Mouse (Mus musculus) ovary, postnatal 10 days (tissue): Measurements from ENCODE around the gene Cd36.

ENCODE experiments used
- DNase-seq: peaks from one replicate; pipeline ENCODE4 v3.0.0; 2022; ENCODE audit warnings: low spot score

Cd36 gene

DNA sequence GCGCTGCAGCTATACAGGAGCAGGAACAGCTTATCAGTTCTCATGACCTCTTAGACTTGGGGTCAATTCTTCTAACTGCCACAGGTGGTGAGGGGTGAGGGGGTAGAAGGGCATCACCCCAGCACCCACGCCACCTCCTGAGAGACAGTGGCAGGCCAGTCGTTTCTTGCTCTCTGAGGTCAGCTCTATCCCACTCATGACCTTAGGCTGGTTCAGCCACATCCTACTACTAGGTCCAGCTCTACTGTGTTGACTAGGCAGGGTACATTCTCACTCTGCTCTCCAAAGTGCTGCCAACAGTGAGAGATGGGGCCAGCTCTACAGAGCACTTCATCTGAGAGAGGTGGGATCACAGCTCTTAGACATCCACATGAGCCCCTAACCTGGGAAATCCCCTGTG is 30.2 kb downstream of the Cd36 start:
- no peak for DNase-seq

DNA sequence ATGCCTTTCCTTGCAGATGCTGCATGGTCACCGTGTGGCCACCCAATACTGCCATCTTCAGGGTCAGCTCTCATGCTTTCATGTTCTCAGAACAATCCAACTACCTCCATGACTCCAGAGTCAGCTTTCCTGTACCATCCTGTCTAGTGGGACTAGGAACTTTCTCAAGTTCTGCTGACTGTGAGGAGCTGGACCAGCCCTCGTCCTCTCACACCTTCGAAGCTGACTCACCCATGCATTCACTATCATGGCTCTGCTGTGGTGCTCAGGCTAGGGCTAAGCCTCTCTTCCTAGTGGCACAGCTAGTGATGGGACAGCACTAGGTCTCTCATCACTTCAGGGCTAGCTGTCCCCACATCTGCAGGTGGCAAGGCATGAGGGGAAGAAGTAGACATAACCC is 30.7 kb downstream of the Cd36 start:
- DNase-seq, result no peak

DNA sequence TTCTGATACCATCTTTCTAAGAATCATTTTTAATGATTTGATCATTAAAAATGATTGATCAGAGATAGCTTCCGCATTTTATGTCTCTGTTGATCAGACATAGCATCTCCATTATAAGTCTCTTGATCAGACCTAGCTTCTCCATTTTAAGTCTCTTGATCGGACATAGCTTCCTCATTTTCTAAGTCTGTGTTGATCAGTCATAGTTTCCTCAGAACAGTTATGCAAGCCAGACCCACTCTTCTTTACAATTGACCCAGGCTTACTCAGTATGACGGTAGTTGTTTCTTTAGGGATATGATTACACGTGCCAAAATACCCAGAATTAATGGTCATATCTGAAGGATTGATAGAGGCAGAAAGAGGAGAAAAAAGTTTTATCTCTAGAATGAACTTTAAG is 31.3 kb downstream of the Cd36 start:
- DNase-seq, result no peak

DNA sequence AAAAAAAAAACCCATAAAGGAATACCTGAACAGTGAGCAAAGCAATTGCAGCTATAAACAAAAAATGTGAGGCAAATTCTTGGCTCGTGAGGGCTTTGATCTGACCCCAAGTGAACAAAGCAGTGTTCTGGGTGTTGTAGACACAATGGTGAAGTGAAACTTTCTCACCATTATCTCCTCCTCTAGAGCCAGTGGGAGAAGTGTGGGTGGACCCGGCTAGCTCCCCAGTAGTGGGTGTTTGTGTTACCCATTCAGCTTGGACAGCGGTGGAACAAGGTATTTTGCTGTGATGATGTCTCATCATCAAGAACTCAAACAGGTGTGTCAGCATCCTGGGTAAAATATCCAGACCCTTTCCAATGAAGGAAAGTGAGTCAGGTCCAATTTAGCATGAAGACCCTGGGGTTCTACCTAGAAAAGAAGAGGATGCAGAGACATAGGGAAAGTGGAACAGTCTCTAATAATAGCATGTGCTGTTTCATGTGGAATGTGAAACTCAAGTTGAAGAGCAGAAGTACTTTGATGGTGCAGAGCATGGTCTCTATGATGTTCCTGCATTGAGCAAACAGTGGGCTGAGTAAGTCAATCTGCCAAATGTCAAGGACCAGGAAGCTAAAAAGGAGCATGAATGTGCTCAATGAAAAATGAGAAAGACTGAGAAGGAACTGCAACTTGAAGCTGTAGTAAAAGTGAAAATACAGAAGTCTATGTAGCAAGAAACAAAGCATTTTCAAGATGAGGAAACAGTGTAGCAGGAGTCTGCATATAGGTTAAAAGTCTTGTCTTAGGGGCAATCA is 34.3 kb downstream of the Cd36 start:
- no peak for DNase-seq

DNA sequence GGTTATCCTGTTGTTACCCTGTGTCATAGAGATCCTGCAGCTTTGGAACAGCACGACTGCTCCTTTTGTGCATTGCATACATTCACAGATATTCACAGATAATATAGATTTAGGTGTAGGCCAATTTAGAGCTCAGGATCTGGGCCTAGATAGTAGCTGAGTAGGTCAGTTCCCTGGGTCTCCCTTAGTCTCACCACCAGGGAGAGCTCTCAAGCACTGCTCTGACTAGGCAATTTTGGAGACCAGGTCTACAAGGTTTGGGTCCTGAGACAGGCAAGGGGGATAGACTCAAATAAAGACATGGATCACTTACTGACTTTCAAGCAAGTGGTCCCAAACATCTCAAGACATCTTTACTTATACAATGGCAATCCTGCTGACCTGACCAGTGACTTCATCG is 38.0 kb downstream of the Cd36 start:
- DNase-seq, result no peak

DNA sequence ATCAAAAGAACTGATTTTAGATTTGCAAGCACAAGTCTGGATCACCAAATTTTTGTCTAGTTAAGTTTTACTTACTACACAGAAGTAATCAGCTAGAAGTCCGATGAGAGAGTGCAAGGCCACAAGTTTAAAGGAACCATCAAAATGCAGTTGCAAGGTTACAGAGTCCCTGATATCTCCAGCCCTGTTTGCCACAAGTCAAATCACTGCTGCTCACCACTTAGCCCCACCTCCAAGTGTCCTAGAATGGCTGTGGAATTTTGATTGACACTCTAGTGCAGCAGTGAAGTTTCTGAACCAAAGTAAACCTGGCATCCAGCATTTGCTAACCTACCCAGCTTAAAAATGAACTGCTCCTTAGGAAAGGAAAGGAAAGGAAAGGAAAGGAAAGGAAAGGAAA is 39.0 kb downstream of the Cd36 start:
- no peak for DNase-seq

DNA sequence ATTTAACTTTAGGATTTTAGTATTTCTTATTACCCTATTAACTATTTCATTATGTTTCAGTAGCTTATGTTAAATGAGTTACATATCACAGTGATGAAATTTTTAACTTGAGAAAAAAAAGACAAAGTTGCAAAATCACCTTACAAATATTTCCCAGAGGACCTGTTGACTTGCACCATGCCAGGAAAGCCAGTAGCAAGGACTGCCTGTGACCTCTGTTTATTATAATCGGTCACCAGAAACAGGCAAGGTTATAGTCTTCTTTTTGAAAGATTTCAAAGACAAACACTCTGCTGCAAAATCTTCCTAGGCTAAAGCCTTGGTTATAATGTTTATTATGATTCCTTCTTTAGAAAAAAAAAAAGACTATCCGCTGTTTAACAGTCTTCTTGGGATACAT is 39.9 kb downstream of the Cd36 start:
- DNase-seq, result no peak

DNA sequence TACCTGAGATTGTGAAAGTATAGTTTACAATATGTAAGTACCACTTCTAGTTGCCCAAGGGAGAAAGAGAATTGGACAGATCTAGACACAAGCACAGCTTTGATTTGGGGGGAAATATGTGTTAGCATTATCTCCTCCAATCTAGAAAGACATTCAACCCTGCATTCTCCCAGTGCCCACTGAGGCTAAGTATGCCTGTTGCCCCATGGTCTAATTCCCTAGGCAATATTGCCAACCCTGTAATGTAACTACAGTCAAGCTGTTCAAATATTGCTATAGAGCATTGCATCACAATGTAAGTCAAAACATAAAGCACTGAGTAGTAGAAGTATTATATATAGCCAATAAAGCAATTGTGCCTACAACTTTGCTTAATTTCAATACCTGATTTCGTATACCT is 40.3 kb downstream of the Cd36 start:
- no peak for DNase-seq

DNA sequence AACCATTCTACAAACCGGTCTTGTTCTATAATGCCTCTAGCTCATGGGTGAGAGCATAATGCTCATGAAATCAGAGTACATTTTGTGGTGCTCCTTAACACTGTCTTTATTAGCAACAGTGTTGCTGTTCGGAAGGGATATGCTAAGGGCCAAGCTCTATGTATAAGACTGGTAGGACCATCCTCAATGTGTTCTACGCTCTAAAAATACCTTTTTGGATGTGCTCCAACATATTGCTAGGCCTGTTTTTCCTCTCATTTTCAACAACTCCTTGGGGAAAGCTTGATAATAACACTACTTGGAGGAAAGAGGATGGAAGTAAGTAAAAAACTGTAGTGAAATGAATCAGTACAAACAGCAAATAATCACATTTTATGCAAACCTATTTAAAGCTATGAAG is 44.7 kb downstream of the Cd36 start:
- no peak for DNase-seq

DNA sequence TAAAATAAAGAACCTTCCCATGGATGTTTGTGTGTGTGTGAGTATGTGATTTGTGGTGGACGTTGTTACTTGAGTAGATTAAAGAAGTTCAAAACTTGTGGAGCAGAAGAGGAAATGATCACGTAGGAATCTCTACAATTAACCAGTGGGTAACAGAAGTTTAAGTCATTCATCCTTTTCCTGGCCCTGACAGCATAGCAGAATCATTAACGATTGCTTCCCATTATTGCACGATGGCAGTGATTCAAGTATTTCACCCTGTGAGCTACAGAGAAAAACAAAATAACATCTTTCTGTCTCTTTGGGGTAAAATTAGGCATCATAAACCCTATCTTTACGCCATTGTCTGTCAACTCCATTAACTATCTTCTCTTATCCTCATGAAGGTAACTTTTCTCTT is 45.3 kb downstream of the Cd36 start:
- no peak for DNase-seq

DNA sequence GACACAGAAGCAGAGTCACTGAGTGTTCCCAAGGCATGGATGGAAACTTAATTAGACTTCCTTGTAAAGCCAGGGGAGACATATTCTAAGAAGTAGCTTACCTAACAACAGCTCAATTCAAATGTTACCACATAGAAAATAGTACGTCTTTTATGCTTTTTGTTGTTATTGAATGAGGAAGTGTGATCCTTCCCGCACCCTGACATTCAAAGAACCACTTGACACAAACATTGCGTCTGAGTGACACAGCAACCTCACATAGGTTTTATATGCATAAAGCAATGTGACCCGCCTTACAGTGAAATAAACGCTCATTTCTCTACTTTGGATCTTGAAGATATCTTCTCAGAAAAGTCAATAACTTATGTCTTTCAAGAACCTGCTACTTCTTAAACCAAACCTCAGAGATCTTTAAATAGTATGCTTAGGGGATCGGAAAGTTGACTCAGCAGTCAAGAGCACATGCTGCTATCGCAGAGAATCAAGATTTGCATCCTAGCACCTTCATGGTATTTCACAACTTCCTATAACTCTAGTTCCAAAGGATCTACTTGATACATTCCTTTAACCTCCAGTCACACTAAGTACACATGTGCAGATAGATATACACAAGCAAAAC is 46.4 kb downstream of the Cd36 start:
- no peak for DNase-seq

DNA sequence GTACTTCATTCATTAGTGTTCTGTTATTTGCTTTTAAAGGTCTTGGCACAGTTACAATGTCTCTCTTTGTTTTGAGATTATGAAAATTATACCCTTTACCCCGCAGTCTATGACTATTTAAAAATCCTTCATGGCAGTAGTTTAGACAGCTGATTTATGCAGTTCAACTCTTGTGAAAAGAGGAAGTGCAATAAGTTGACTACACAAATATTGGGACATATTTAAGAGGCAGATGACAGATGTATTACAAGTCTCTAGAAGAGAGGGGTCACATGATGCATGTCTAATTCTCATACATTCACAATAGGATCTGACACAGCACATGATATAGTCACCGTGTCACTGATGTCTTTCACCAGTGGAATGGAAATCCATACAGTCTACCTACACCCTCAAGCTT is 49.1 kb downstream of the Cd36 start:
- no peak for DNase-seq

DNA sequence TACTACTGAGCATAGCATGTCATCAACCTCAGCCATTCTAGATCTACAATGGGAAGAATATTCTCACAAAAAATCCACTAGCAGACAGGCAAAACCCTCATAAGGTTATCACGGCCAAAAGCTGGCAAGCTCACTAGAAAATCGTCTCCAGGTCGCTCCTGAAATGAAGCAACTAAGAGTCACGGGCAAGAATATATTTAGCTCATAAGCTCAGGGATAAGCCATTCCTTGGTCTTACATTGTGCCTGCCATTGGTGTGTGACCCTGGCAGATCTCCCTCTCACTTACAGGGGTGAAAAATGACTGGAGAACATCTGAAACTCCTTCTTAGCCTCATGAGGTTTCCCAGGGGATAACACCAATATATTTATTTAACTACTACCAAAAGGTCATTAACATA is 52.2 kb downstream of the Cd36 start:
- DNase-seq, result no peak

DNA sequence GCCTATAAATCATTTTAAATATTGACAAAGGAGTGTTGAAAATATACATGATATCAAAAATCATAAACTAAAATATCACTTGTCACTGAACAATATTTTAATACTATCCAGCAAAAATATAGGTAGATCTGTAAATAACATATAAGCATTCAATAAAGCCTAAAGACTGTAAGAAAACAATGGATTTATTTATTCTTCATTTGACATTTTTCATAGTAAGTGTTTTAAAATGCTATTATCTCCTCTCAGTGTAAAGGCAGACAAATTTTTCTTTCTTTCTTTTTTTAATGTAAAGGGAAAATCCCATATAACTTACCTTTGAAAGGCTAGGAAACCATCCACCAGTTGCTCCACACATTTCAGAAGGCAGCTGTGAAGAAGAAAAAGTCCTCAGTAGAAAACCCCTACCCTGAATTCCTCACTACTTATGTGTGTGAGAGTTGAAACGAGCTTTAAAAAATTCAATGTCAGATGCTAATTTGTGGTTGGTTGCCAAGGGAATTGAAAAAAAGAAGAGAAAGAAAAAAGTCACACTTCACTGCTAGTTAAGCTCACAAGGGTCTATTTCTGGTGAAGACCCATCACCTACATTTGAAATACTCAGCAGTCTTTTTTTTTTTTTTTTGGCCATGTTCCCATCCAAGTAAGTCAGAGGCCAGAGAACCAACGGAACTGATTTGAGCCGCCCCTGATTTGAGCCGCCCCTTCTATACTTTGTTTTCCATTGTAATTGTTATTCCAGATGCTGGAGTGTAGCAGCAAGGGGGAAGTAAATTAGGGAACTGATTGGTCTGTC is 53.1 kb downstream of the Cd36 start:
- DNase-seq, result no peak

DNA sequence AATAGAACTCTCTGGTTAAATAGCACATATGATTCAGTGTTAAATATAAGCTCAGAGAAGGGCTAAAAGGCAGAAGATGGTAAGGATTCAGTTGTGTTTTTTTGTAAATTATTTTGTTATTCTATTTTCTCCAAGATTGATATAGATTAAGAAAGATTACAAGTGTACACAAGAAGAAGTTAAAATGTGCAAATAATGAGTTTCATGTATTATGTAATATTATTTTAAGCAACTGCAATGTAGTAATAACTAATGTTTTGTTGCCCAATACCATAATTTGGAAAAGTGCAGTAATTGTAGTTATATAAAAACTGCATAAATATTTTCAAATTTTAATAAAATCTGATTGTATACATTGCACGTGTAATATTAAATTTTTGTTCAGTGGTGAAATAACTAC is 54.8 kb downstream of the Cd36 start:
- no peak for DNase-seq

DNA sequence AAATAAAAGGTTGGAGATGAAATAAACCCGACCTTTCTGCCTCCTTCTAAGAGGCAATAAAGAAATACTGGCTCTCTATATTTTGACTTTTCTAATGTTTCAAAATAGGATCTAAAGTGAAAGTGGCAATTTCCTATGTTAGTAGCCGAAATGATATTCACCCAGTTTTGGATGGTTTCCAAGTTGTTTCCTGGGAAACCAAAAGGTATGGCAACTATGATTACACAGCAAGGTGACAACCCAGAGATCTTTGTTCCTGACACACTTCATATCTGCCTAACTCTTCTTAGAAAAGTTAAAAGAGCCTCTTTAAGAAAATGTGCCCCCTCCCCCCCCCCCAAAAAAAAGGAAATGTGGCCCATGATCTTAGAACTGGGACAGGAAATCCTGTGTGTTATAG is 58.1 kb downstream of the Cd36 start:
- no peak for DNase-seq

DNA sequence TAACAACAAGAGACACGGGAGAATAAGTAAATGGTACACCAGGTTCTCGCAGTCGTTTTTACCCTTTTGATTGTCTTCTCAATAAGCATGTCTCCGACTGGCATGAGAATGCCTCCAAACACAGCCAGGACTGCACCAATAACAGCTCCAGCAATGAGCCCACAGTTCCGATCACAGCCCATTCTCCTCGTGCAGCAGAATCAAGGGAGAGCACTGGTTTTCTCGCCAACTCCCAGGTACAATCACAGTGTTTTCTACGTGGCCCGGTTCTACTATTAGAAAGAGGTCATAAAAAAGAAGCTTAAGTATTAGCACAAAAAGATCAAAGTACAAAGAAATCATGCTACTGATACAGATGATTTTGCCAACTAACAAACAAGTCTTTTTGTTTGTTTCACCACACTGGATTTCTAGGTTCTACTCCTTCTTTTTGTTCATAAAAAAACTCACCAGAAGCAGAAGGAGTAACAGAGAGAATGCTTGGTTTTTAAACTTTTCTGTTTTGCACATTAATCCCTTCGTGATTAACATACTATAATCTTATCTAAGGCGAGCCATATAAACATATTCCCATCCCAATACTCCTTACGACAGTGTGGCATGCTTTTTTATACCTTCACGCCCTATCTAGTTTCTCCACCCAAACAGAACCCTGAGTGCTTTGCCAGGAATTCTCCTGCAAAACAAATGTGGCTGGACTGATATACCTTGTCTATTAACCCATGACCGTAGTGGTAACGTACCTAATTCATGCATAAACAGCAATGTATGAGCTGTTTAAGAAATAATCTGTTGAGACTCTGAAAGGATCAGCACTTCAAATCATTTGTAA is 59.7 kb downstream of the Cd36 start:
- no peak for DNase-seq

DNA sequence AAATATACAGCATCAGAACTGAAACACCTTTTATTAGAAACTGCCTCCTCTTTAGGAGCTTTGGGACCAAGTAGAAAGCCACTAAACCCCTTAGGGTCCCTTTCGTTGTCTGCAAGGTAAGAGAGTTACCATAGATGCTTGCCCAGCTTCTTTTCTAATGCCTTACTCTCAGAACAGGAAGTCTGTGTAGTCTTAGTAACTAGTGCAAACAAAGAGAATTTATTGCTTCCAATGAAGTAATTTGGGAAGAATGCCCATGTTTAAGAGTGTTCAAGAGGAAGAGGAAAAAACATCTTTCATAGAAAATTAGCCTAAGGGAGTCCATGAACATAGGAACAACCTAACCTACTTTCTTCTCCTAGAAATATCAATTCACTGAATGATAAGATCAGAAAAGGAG is 67.2 kb downstream of the Cd36 start:
- DNase-seq, result no peak

DNA sequence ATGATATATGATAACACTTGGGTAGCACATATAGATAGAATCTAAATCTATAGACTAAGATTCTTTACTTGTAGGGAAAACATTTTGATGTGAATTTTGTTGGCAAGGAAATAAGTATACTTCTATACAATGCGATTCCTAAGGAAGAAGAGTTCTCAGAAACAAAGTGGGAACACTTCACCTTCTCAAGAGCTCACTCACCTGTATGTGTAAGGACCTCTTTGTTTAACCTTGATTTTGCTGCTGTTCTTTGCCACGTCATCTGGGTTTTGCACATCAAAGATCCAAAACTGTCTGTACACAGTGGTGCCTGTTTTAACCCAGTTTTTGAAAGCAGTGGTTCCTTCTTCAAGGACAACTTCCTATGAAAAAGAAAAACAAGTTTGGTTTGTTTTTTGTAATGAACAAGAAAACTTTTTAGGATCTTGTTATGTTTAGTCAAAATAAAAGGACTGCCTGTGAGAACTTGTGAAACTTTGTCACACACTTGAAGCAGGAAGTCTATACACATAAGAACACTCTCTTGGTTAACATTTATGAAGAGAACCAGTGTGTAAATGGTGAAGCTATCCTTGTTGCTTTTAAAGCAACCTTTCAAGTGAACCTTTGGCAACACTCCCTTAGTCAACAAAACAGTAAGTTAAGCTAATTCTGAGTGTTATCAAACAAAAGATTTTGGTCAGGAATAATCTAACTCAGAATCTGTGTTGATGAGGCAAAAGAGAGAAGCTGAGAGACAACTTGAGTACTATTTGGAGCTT is 68.2 kb downstream of the Cd36 start:
- no peak for DNase-seq

DNA sequence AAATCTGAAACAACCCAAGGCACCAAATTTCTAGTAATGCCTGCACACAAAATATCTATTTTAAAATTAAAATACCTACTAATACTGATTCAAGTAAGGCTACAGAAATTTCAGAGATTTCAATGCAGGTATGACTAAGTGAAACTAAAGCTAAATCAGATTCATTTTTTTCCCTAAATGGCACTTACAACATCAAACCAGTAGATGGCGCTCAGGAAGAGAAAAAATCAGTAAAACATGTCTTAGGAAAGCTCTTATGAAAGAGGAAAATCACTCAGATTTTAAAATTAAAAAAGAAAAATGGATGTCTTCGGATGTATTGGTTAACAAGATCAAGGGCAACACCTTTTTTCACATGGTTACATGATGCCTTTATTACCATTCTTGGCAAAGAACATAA is 72.4 kb downstream of the Cd36 start:
- no peak for DNase-seq

DNA sequence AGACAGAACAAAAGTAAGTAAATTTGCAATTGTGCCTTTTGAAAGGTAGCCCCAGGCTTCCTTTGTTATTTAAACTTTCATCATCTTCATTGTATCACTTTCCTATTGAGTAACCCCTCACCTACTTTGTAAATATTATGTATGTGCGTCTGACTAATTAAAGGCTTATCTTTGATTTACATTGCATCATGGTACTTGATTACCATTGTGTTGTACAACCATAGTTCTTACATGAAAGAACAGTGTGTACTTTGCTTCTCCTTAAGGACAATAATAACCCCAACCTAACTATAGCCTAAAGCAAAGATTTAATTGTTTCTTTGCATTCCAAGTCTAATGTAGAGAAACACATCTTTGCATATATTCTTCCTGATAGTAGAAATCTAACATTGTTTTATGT is 78.3 kb downstream of the Cd36 start:
- no peak for DNase-seq
